Mouse (Mus musculus) midbrain, embryonic 10.5 days (tissue): ENCODE results near the gene Mtnr1a. TPM values are rescaled to one million over a fixed set of nuclear protein-coding genes. Genes with fewer than 3 reads are reported as not detected.
A peak's percentile ranks its signal among the peaks of the same experiment; 100 is the strongest.
"Not testable (repeated sequence)": the region's sequence is repeated elsewhere in the genome, so short reads cannot be mapped to it uniquely, and the experiment has no call there.

Experiments
- DNase-seq: peaks from one replicate; pipeline ENCODE4 v3.0.0-alpha.2; 2017; ENCODE audit warnings: low spot score
- H3K27ac ChIP-seq: fragments of 300-500 bp; sonication (generic); replicated peaks from 2 replicates; pipeline ENCODE4 v1.5.1; 2016; ENCODE audit warnings: mild to moderate bottlenecking
- H3K27me3 ChIP-seq: fragments of 300-500 bp; sonication (generic); 2 replicates; pipeline ENCODE4 v1.6.1; 2016; ENCODE audit warnings: low read depth, mild to moderate bottlenecking; ENCODE audit not compliant: poor library complexity, severe bottlenecking
- H3K36me3 ChIP-seq: fragments of 300-500 bp; sonication (generic); 2 replicates; pipeline ENCODE4 v1.6.1; 2016; ENCODE audit warnings: mild to moderate bottlenecking, moderate library complexity
- H3K4me1 ChIP-seq: fragments of 300-500 bp; sonication (generic); 2 replicates; pipeline ENCODE4 v1.6.1; 2016
- H3K4me3 ChIP-seq: fragments of 300-500 bp; sonication (generic); 2 replicates; pipeline ENCODE4 v1.5.1; 2016; ENCODE audit warnings: mild to moderate bottlenecking, moderate library complexity
- H3K9me3 ChIP-seq: fragments of 300-500 bp; sonication (generic); replicated peaks from 2 replicates; pipeline ENCODE4 v1.6.1; 2016; ENCODE audit warnings: mild to moderate bottlenecking
- WGBS: fragments of 180-500 bp; shearing (Covaris S2); methylation state at CpG from one replicate; pipeline ENCODE4 v1.1.7; 2016; 5-methylcytosine and 5-hydroxymethylcytosine counted together
- polyA plus RNA-seq: library from polyadenylated mRNA; unstranded; fragments of >200 nt; fragmentation: Nextera tagmentation; extraction: Ambion mirVana; gene quantifications from 2 replicates; pipeline ENCODE4 v1.2.1, GENCODE M21; 2016

The Mtnr1a gene
- polyA plus RNA-seq, 1 experiment from 2014 or later: 0.36 TPM

DNA sequence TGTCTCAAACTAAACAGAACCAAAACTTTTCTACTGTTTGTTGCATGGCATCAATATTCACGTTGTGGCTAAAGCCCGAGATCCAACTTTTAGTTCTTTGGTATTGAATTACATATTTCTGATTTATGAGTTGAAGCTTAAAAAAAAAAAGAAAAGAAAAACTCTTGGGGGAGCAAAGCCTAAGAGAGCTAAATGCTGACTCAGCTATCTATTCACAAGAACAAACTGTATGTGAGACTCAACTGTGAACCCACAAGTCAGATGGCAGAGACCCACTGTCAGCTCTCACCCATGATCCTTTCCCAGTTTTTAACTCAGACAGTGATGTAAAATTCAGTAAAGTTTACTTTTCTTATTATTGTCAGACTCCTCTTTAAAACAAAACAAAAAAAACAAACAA, 8.9 kb upstream of the Mtnr1a start:
- no peak for DNase-seq
- 94% methylated on average over 2 of the region's 2 CpGs for WGBS
- Histone ChIP-seq H3K9me3 (peaks cover 7% of the 10 kb centered on the region; the same call in 1 of the 2 replicates), H3K27ac (no peak overlapping the region), H3K27me3 (no peaks in the 10 kb centered on the region), H3K4me1 (peaks cover 17% of the 10 kb centered on the region), H3K4me3 (no peak overlapping the region), H3K36me3 (peaks cover 15% of the 10 kb centered on the region)

DNA sequence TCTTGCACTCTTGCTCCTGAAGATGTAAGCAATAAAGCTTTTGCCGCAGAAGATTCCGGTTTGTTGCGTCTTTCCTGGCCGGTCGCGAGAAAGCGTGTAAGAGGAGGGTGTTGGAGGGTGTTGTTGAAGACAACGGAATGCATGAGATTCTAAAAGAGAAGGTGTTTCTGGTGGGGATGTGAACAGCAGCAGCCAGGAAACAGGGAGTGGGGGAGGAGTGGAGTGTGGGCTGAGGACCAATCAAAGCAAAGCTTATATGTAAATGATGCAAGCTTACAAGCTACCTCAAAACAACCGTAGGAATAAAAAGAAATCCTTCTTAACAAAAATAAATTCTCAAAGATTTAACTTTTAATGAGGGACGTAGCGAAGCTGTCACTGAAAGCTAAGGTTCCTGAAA, 6.6 kb upstream of the Mtnr1a start:
- DNase-seq: no peak
- no peaks in the 10 kb centered on the region for H3K27me3 ChIP-seq
- peaks cover 5% of the 10 kb centered on the region; the same call in 1 of the 2 replicates for H3K36me3 ChIP-seq
- H3K4me3 ChIP-seq: no peak overlapping the region
- H3K27ac ChIP-seq: no peak overlapping the region
- 94% methylated on average over 11 of the region's 11 CpGs for WGBS
- H3K4me1 ChIP-seq: peaks cover 20% of the 10 kb centered on the region
- no peaks in the 10 kb centered on the region for H3K9me3 ChIP-seq

DNA sequence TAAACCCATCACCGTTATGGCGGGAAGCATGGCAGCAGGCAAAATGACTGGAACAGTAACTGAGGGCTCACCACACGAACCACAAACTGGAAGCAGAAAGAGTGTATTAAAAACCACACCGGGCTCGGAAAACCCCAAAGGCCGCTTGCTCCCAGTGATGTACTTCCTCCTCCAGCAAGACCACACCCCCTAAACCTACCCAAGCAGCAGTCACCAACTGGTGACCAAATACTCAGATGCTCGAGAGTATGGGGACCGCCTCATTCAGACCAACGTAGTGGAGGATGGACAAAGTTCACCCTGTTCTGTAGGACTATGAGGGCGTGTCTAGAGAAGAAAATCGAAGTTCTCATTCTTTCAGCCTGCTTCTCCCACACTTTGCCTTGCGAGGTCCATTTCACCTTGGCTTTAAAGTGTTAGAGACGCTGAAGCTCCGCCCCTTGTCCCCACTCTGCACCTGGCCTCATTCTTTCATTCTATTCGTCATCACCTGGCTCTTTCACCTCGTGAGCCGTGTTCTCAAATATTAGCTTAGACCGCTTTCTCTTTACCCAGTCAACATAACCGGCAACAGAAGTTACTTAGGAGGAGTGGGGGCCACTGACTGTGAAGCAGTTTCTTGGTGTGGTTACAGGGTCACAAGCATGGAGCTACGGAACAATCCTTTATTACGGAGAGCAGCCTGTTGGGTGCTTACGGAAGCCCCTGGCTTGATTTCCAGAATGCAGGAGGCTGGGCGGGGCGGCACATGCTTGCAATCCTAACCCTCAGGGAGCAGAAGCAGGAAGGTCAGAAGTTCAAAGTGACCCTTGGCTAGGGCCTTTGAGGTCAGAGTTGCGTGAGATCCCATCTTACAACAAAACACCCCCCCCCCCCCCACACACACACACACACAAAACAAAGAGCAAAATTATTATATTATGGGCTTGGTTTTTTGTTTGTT, 5.7 kb upstream of the Mtnr1a start:
- Histone ChIP-seq H3K4me1 (peaks cover 20% of the 10 kb centered on the region), H3K9me3 (no peaks in the 10 kb centered on the region), H3K36me3 (peaks cover 3% of the 10 kb centered on the region; the same call in 1 of the 2 replicates), H3K27me3 (no peaks in the 10 kb centered on the region), H3K27ac (peak overlapping the region; percentile 49; the same call in 1 of the 2 replicates), H3K4me3 (no peak overlapping the region)
- 74% methylated on average over 25 of the region's 25 CpGs for WGBS
- DNase-seq: no peak

DNA sequence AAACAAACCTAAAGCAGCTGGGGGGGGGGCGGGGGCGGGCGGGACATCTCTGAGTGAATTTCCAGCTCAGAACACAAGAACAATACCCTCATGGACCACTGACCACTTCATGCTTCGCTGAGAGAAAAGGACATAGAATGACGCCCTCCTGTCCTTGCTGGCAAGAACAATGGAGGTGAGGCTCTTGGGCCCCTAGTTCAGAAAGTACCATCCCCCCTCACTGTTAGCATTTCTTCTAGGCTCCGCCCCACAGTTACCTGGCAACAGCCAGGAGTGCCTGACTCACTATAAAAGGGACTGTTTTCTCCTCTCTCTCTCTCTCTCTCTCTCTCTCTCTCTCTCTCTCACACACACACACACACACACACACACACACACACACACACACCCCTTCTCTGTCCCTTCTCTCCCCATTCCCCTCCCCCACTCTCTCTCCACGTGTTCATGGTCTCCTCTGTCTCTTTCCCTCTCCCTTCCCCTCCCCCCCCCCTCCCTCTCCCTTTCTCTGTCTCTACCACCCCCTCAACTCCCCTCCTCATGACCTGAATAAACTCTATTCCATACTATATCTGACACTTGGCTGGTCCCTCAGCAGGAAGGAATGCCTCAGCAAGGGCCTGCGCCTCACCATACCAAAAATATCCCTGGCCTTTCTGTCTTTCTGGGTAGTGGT, 4.6 kb upstream of the Mtnr1a start:
- H3K4me1 ChIP-seq: peaks cover 25% of the 10 kb centered on the region
- 28% methylated on average over 8 of the region's 8 CpGs for WGBS
- H3K9me3 ChIP-seq: no peaks in the 10 kb centered on the region
- 0 out of 2 replicates have a peak, but pooled peaks cover under 1% of the 10 kb centered on the region for H3K27me3 ChIP-seq
- peak overlapping the region; percentile 79 for H3K27ac ChIP-seq
- H3K4me3 ChIP-seq: no peak overlapping the region
- no peaks in the 10 kb centered on the region for H3K36me3 ChIP-seq
- DNase-seq: peak; percentile 60

DNA sequence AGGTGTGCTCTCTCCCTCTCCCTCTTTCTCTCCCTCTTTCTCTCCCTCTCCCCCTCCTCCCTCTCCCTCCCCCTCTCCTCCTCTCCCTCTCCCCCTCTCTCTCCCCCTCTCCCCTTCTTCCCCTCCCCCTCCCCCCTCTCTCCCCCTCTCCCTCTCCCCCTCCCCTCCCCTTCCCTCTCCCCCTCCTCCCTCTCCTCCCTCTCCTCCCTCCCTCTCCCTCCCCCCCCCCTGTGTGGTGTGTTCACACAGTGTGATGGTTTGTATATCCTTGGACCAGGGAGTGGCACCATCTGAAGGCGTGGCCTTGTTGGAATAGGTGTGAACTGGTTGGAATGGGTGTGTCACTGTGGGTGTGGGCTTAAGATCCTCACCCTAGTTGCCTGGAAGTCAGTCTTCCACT, 3.5 kb upstream of the Mtnr1a start:
- not testable (repeated sequence) for DNase-seq, H3K9me3 ChIP-seq, H3K36me3 ChIP-seq, H3K4me3 ChIP-seq, H3K27me3 ChIP-seq, H3K27ac ChIP-seq
- peaks cover 25% of the 10 kb centered on the region for H3K4me1 ChIP-seq
- 92% methylated on average over 1 of the region's 1 CpGs for WGBS

DNA sequence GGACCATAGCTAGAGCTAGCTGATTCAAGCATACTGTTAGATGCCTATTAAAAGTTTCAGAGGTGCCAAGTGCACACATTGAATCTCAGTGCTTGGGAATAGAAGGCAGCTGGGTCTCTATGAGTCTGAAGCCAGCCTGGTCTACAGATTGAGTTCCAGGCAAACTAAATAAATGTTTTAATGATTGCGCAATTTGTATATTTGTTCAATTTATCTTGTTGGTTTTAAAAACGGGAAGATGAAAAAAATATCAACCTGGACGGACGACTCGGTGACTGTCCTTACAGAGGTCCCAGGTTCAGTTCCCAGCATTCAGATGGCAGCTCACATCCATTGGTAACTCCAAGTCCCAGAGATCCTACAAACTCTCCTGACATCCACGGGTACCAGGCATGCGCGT, 2.0 kb downstream of the Mtnr1a start:
- H3K4me3 ChIP-seq: no peak overlapping the region
- no peak for DNase-seq
- no peaks in the 10 kb centered on the region for H3K36me3 ChIP-seq
- H3K27me3 ChIP-seq: peaks cover 6% of the 10 kb centered on the region
- H3K9me3 ChIP-seq: no peaks in the 10 kb centered on the region
- 94% methylated on average over 8 of the region's 8 CpGs for WGBS
- peaks cover 6% of the 10 kb centered on the region for H3K4me1 ChIP-seq
- H3K27ac ChIP-seq: no peak overlapping the region

DNA sequence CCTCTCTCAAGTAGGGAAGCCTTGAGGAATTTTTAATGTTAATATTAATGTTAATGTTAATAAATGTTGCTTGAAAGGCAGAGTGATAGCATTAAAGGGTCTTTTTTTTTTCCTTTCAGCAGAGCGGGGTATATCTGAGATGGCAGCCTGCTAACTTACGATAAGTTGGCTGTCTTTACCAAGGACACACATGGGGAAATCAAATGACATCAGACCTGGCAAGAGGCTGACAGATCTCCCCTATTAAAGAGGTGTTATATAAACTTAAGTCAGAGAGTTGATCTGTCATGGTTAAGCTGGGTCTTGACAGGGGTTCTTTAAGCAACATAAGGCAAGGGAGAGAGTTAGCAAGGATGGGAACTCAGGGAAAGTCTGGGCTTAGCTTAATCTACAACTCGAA, 11.9 kb downstream of the Mtnr1a start:
- Histone ChIP-seq H3K4me1 (no peaks in the 10 kb centered on the region), H3K27me3 (no peaks in the 10 kb centered on the region), H3K27ac (no peak overlapping the region), H3K4me3 (no peak overlapping the region), H3K36me3 (no peaks in the 10 kb centered on the region), H3K9me3 (no peaks in the 10 kb centered on the region)
- 92% methylated on average over 3 of the region's 3 CpGs for WGBS
- DNase-seq: no peak

DNA sequence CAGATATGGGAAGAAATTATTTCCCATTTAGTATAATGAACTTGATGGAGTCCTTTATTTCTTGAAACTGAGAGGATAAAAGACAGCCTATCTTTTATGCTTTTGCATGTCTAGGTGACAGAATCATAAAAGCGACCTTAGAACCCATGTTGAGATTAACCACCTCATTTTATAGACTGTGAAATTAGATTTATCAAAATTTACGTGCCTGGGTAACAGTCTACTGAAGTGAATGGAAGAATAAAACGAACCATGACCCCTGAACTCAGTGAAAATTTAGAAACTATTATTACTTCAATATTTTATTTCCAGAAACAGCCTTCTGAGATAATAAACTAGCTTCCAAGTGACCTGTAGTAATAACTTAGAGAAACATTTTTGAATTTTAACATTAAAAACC, 24.7 kb downstream of the Mtnr1a start:
- 84% methylated on average over 3 of the region's 3 CpGs for WGBS
- no peaks in the 10 kb centered on the region for H3K4me1 ChIP-seq
- DNase-seq: no peak
- H3K27ac ChIP-seq: no peak overlapping the region
- H3K9me3 ChIP-seq: no peaks in the 10 kb centered on the region
- H3K27me3 ChIP-seq: no peaks in the 10 kb centered on the region
- no peak overlapping the region for H3K4me3 ChIP-seq
- H3K36me3 ChIP-seq: no peaks in the 10 kb centered on the region

DNA sequence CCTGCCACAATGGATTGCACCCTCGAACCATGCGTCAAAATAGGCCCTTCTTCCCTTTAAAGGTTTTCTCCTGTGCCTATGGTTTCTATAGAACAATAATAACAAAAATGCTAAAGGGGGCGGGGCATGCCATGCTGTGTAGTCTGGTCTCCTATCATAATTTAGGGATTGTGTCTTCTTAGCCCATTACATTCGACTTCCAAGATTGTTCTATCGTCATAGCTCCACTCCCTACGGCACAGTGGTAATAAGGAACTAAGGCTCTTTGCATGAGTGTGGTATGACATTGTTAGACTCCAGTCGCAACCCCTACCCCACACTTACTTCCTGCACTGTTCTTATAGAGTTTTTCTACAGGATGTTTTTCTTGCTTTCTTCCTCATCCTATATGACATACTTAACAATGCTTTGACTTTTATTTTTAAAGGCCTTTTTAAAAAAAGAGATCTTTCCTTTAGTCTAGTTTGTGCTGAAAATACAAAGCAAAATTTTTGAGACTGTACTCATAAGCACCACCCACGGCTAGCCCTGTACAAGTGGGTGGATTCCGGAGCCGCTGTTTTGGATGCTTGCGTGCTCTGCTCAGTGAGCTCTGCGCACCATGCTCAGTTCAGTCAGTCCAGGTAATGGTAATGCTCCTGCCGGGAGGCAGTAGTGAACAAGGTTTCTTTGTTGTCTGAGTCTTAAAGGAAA, 40.6 kb downstream of the Mtnr1a start:
- no peaks in the 10 kb centered on the region for H3K9me3 ChIP-seq
- peaks cover 26% of the 10 kb centered on the region for H3K27me3 ChIP-seq
- peaks cover 23% of the 10 kb centered on the region for H3K4me1 ChIP-seq
- H3K27ac ChIP-seq: no peak overlapping the region
- H3K36me3 ChIP-seq: no peaks in the 10 kb centered on the region
- WGBS: 38% methylated on average over 13 of the region's 13 CpGs
- H3K4me3 ChIP-seq: peak overlapping the region; percentile 42
- peak; percentile 17 for DNase-seq

DNA sequence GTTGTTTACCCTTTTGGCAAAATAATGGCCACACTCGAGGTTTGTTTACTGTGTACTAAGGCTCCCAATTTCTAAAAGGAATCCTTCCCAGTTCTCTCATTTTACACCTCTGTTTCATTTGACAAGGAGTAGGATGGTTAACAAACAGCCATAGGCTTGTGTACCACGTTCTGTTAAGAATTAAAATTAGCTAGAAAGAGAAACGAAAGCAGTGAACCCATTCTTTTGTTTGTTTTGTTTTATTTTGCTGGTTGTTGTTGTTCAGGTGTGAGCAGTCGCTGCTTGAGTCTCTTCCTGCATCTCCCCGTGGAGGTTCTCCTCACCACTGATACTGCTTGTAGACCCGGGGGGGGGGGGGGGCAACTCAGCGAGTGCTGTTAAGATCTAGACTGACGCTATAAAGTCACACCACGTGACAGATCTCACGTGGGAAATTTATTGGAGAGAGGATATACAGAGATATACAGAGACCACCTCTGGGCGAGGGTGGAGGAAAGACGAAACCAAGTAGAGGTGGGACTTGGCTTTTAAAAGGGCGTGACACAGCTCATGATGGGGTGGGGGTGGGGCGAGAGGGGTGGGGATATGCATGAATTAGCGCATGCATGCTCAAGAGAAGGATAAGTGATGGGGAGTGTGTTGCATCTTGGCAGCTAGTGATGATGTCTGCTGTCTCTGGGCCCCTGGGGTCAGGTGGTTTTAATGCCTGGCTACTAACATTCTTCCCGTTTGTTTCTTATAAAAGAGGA, 41.3 kb downstream of the Mtnr1a start:
- WGBS: 16% methylated on average over 16 of the region's 16 CpGs
- H3K4me3 ChIP-seq: peak overlapping the region; percentile 42
- no peak overlapping the region for H3K27ac ChIP-seq
- H3K36me3 ChIP-seq: no peaks in the 10 kb centered on the region
- peaks cover 26% of the 10 kb centered on the region for H3K27me3 ChIP-seq
- no peaks in the 10 kb centered on the region for H3K9me3 ChIP-seq
- H3K4me1 ChIP-seq: peaks cover 23% of the 10 kb centered on the region
- no peak for DNase-seq

DNA sequence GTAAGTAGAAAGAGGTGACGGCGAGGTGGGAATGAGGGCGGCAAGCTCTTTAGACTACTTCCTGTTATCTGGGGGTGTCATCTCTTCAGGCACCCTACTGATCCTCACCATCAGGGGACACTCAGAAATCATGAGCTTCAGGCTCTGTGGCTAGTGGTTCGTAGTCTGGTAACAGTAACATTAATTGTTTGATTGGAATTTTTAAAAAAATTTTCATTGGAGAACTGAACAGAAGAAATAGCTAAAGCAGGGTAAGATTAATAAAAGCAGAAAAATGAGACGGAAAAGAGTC, 41.8 kb downstream of the Mtnr1a start:
- Histone ChIP-seq H3K27me3 (peaks cover 26% of the 10 kb centered on the region), H3K4me3 (0 out of 2 replicates have a peak overlapping the region, but pooled peaks have one; percentile 42), H3K36me3 (no peaks in the 10 kb centered on the region), H3K4me1 (peaks cover 23% of the 10 kb centered on the region), H3K9me3 (no peaks in the 10 kb centered on the region), H3K27ac (no peak overlapping the region)
- no peak for DNase-seq
- WGBS: 49% methylated on average over 5 of the region's 5 CpGs

DNA sequence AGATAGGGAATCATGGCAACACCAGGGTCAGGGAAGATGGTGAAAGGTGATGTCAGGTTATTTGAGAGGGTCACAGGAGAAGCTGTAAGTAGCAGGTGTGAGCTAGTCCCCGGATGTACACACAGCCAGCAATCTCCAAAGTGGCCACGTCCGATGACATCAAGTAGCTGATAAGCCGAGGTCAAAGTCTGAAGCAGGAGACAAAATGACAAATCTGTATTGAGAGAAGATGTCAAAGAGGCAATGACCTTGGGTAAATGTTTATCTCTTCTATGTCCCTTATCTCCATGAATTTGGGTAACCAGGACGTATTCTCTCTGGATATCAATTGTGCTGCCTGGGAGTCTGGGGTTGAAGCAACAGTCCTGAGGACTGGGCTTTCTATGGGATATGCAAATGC, 42.9 kb downstream of the Mtnr1a start:
- WGBS: 83% methylated on average over 5 of the region's 5 CpGs
- DNase-seq: no peak
- H3K27me3 ChIP-seq: peaks cover 26% of the 10 kb centered on the region
- peaks cover 23% of the 10 kb centered on the region for H3K4me1 ChIP-seq
- no peaks in the 10 kb centered on the region for H3K9me3 ChIP-seq
- no peak overlapping the region for H3K4me3 ChIP-seq
- no peaks in the 10 kb centered on the region for H3K36me3 ChIP-seq
- no peak overlapping the region for H3K27ac ChIP-seq
